14 mouse cellular contexts compared by ENCODE assay signal in genomic region chr11:94926431-94926830, GRCm38 (mm10). TPM values are rescaled to one million over a fixed set of nuclear protein-coding genes. Genes with fewer than 3 reads are reported as not detected.
DNase-seq lines count a peak whose midpoint lies in the region; ATAC-seq lines count a peak whose summit lies in the region.
"Had no signal": no experiment of that assay in that cellular context is flagged by ENCODE, and none has a peak within 500 bp of the region (broad histone marks: within the 10 kb centered on the region; RNA-seq: fewer than 3 reads in every experiment).

No protein-coding gene starts in this region.

- peak overlapping the region; percentile 89 for H3K27ac ChIP-seq in heart, embryonic 10.5 days
- no peak overlapping the region for H3K27ac ChIP-seq in heart, embryonic 12.5 days (ENCODE audit: poor library complexity, severe bottlenecking)
- peak overlapping the region; percentile 29; the same call in 1 of the 2 replicates for H3K27ac ChIP-seq in limb, embryonic 12.5 days
- H3K27ac ChIP-seq: hindbrain, embryonic 12.5 days had no signal

- WGBS in heart, embryonic 10.5 days = 52% methylated on average over 11 of the region's 11 CpGs
- 57% methylated on average over 11 of the region's 11 CpGs for WGBS in heart, embryonic 12.5 days
- WGBS in limb, embryonic 12.5 days = 49% methylated on average over 11 of the region's 11 CpGs

- H3K4me1 ChIP-seq in heart, embryonic 10.5 days = peaks cover 47% of the 10 kb centered on the region
- H3K4me1 ChIP-seq in heart, embryonic 12.5 days (replicated peaks) = peaks cover 36% of the 10 kb centered on the region
- H3K4me1 ChIP-seq in limb, embryonic 12.5 days (replicated peaks) = peaks cover 40% of the 10 kb centered on the region

- H3K9ac ChIP-seq in heart, embryonic 12.5 days = no peak overlapping the region
- no peak overlapping the region for H3K9ac ChIP-seq in limb, embryonic 12.5 days (replicated peaks)
- H3K9ac ChIP-seq: hindbrain, embryonic 12.5 days had no signal

- no peak for DNase-seq in heart, embryonic 10.5 days (ENCODE audit: low spot score)
- DNase-seq in urinary bladder, postnatal 14 days (ENCODE audit: low spot score) = peak; percentile 52
- DNase-seq in urinary bladder, adult 18-20 months (ENCODE audit: low spot score in 2 of 2) = no peak
- DNase-seq in ovary, postnatal 10 days (ENCODE audit: low spot score) = no peak
- DNase-seq: cerebellum, adult 9-10 months; kidney, postnatal 36 days; thymus, postnatal 36 days had no signal

- no peak overlapping the region for H3K4me2 ChIP-seq in heart, embryonic 12.5 days
- H3K4me2 ChIP-seq in limb, embryonic 12.5 days = no peak overlapping the region
- H3K4me2 ChIP-seq: hindbrain, embryonic 12.5 days; liver, embryonic 11.5 days had no signal

- H3K4me3 ChIP-seq in heart, embryonic 10.5 days = no peak overlapping the region
- no peak overlapping the region for H3K4me3 ChIP-seq in heart, embryonic 12.5 days
- no peak overlapping the region for H3K4me3 ChIP-seq in limb, embryonic 12.5 days (replicated peaks)
- H3K4me3 ChIP-seq: hindbrain, embryonic 12.5 days had no signal

- no peak for ATAC-seq in heart, embryonic 12.5 days (ENCODE audit: insufficient number of reproducible peaks, low FRiP score)
- no peak for ATAC-seq in limb, embryonic 12.5 days (ENCODE audit: insufficient number of reproducible peaks, insufficient read depth, low FRiP score, low TSS enrichment, low read depth)
- no peak for ATAC-seq in monocyte, adult 5-6 weeks (replicated peaks; ENCODE audit: insufficient number of reproducible peaks, low FRiP score, low TSS enrichment, poor library complexity, severe bottlenecking)

- no peaks in the 10 kb centered on the region for H3K36me3 ChIP-seq in heart, embryonic 10.5 days
- no peaks in the 10 kb centered on the region for H3K36me3 ChIP-seq in heart, embryonic 12.5 days
- H3K36me3 ChIP-seq in limb, embryonic 12.5 days = no peaks in the 10 kb centered on the region
- H3K36me3 ChIP-seq: hindbrain, embryonic 12.5 days had no signal

- H3K9me3 ChIP-seq in heart, embryonic 10.5 days = no peaks in the 10 kb centered on the region
- no peaks in the 10 kb centered on the region for H3K9me3 ChIP-seq in heart, embryonic 12.5 days (replicated peaks)
- no peaks in the 10 kb centered on the region for H3K9me3 ChIP-seq in limb, embryonic 12.5 days
- H3K9me3 ChIP-seq: hindbrain, embryonic 12.5 days had no signal

- no peaks in the 10 kb centered on the region for H3K27me3 ChIP-seq in heart, embryonic 10.5 days (ENCODE audit: insufficient read depth, poor library complexity, severe bottlenecking)
- no peaks in the 10 kb centered on the region for H3K27me3 ChIP-seq in heart, embryonic 12.5 days (replicated peaks)
- H3K27me3 ChIP-seq in limb, embryonic 12.5 days = no peaks in the 10 kb centered on the region

RNA-seq across cellular contexts. Expression of gene Col1a1, which starts 9.6 kb away (rescaled TPM):
- polyA plus RNA-seq in heart, embryonic 10.5 days (2016; fragmentation: Nextera tagmentation; extraction: Ambion mirVana) = 146 and 311 TPM in 2 replicates
- 404 and 446 TPM in 2 replicates for polyA plus RNA-seq in heart, embryonic 12.5 days (2016; fragmentation: Nextera tagmentation; extraction: Ambion mirVana)
- polyA plus RNA-seq in limb, embryonic 12.5 days (2016; fragmentation: Nextera tagmentation; extraction: Ambion mirVana) = 290 and 351 TPM in 2 replicates
- not detected in 3 replicates for total RNA-seq in monocyte, adult 5-6 weeks (2017)
- total RNA-seq: megakaryocyte-erythroid progenitor cell, adult 5-6 weeks had no signal

RNA-seq across cellular contexts. Expression of gene Hils1, which starts 41.0 kb away (rescaled TPM):
- polyA plus RNA-seq in heart, embryonic 10.5 days (2016; fragmentation: Nextera tagmentation; extraction: Ambion mirVana) = 0.22 TPM in 1 of 2 replicates, not detected in the other
- 0.30 TPM in 1 of 2 replicates, not detected in the other for polyA plus RNA-seq in heart, embryonic 12.5 days (2016; fragmentation: Nextera tagmentation; extraction: Ambion mirVana)
- polyA plus RNA-seq in limb, embryonic 12.5 days (2016; fragmentation: Nextera tagmentation; extraction: Ambion mirVana) = not detected in 2 replicates
- total RNA-seq in monocyte, adult 5-6 weeks (2017) = 2.5 TPM in 1 of 3 replicates, not detected in the others
- total RNA-seq: megakaryocyte-erythroid progenitor cell, adult 5-6 weeks had no signal
- polyA plus RNA-seq: forebrain, embryonic 11.5 days; hindbrain, embryonic 12.5 days; liver, embryonic 11.5 days had no signal

RNA-seq across cellular contexts. Expression of gene Sgca, which starts 49.7 kb away (rescaled TPM):
- polyA plus RNA-seq in heart, embryonic 10.5 days (2016; fragmentation: Nextera tagmentation; extraction: Ambion mirVana) = 12.5 and 25.8 TPM in 2 replicates
- 20.6 and 26.6 TPM in 2 replicates for polyA plus RNA-seq in heart, embryonic 12.5 days (2016; fragmentation: Nextera tagmentation; extraction: Ambion mirVana)
- polyA plus RNA-seq in limb, embryonic 12.5 days (2016; fragmentation: Nextera tagmentation; extraction: Ambion mirVana) = 2.8 and 3.0 TPM in 2 replicates
- total RNA-seq in monocyte, adult 5-6 weeks (2017) = not detected in 3 replicates
- total RNA-seq: megakaryocyte-erythroid progenitor cell, adult 5-6 weeks had no signal
- polyA plus RNA-seq: forebrain, embryonic 11.5 days had no signal
